Mouse (Mus musculus) midbrain, embryonic 15.5 days (tissue): ENCODE measurements around the gene Degs1. TPM values are rescaled to one million over a fixed set of nuclear protein-coding genes. Genes with fewer than 3 reads are reported as not detected.

ENCODE experiments used
- ATAC-seq: fragments of 200-750 bp; cut with Nextera tagmentation; replicated peaks from 2 replicates; pipeline ENCODE4 v1.8.0; 2017; ENCODE audit warnings: moderate TSS enrichment
- H3K27ac ChIP-seq: fragments of 300-500 bp; sonication (generic); 2 replicates; pipeline ENCODE4 v1.5.1; 2015; ENCODE audit warnings: mild to moderate bottlenecking, inconsistent platforms
- H3K27me3 ChIP-seq: fragments of 300-500 bp; sonication (generic); replicated peaks from 2 replicates; pipeline ENCODE4 v1.6.1; 2015; ENCODE audit warnings: inconsistent platforms
- H3K36me3 ChIP-seq: fragments of 300-500 bp; sonication (generic); replicated peaks from 2 replicates; pipeline ENCODE4 v1.6.1; 2015; ENCODE audit warnings: inconsistent platforms
- H3K4me1 ChIP-seq: fragments of 300-500 bp; sonication (generic); 2 replicates; pipeline ENCODE4 v1.6.1; 2015; ENCODE audit warnings: inconsistent platforms
- H3K4me2 ChIP-seq: fragments of 300-500 bp; sonication (generic); 2 replicates; pipeline ENCODE4 v1.6.1; 2015; ENCODE audit warnings: inconsistent platforms, mild to moderate bottlenecking, moderate library complexity
- H3K4me3 ChIP-seq: fragments of 300-500 bp; sonication (generic); 2 replicates; pipeline ENCODE4 v1.5.1; 2015; ENCODE audit warnings: mild to moderate bottlenecking, inconsistent platforms
- H3K9ac ChIP-seq: fragments of 300-500 bp; sonication (generic); 2 replicates; pipeline ENCODE4 v1.6.1; 2015; ENCODE audit warnings: mild to moderate bottlenecking, inconsistent platforms
- H3K9me3 ChIP-seq: fragments of 300-500 bp; sonication (generic); 2 replicates; pipeline ENCODE4 v1.6.1; 2016; ENCODE audit warnings: inconsistent platforms
- WGBS: fragments of 180-500 bp; shearing (Covaris S2); methylation state at CpG from one replicate; pipeline ENCODE4 v1.1.7; 2015; ENCODE audit warnings: mixed read lengths; 5-methylcytosine and 5-hydroxymethylcytosine counted together
- polyA plus RNA-seq: library from polyadenylated mRNA; unstranded; fragments of >200 nt; fragmentation: Nextera tagmentation; extraction: Ambion mirVana; gene quantifications from 2 replicates; pipeline ENCODE4 v1.2.1, GENCODE M21; 2015

Gene Degs1
- polyA plus RNA-seq, 1 experiment from 2014 or later = 69.8 TPM

DNA sequence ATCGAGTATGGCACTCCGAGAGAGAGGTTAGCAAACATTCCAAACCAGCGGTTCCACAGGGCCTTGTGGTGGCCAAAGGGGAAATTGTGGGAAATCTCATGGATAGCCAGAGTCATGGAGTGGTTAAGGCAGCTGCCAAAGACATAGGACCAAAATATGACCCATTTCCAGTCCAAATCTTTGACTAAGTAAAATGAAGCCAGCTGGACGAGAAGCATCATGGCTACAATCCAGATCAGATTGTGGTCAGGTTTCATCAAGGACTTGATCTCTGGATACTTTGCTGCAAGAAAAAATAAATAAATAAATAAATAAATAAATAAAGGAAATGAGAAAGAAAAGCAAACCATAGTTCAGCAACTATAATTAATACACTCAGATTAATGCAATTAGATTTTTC, 3.2 kb downstream of the Degs1 start:
- no peak overlapping the region for H3K9ac ChIP-seq
- 0 out of 2 replicates have a peak, but pooled peaks cover 11% of the 10 kb centered on the region for H3K36me3 ChIP-seq
- H3K4me2 ChIP-seq = no peak overlapping the region
- H3K27me3 ChIP-seq = no peaks in the 10 kb centered on the region
- H3K9me3 ChIP-seq = no peaks in the 10 kb centered on the region
- peaks cover 27% of the 10 kb centered on the region for H3K4me1 ChIP-seq
- no peak overlapping the region for H3K4me3 ChIP-seq
- H3K27ac ChIP-seq = no peak overlapping the region
- 97% methylated on average over 4 of the region's 4 CpGs for WGBS
- no peak for ATAC-seq

DNA sequence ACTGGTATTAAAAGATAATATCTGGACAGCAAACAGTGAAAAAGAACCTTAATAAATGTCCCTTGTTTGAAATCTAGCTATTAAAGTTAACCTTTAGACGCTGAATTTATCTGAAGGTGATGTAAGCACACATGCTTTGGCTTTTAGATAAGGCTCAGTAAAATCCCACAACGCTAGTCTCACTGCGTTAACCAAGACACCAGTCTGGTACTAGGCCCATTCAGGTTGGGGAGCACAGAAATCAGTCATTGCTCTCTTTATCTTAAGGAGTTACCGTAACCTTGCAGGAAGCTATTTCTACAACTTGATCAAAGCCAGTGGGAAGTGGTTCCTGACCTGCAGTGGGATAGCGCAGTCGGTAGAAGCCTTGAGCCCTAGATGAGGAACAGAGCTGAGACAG, 7.5 kb downstream of the Degs1 start:
- H3K27me3 ChIP-seq = no peaks in the 10 kb centered on the region
- 96% methylated on average over 6 of the region's 6 CpGs for WGBS
- no peak for ATAC-seq
- peaks cover 2% of the 10 kb centered on the region; the same call in 1 of the 2 replicates for H3K4me1 ChIP-seq
- no peak overlapping the region for H3K27ac ChIP-seq
- H3K9ac ChIP-seq = no peak overlapping the region
- H3K4me2 ChIP-seq = no peak overlapping the region
- no peaks in the 10 kb centered on the region for H3K9me3 ChIP-seq
- H3K36me3 ChIP-seq = 0 out of 2 replicates have a peak, but pooled peaks cover 11% of the 10 kb centered on the region
- H3K4me3 ChIP-seq = no peak overlapping the region

DNA sequence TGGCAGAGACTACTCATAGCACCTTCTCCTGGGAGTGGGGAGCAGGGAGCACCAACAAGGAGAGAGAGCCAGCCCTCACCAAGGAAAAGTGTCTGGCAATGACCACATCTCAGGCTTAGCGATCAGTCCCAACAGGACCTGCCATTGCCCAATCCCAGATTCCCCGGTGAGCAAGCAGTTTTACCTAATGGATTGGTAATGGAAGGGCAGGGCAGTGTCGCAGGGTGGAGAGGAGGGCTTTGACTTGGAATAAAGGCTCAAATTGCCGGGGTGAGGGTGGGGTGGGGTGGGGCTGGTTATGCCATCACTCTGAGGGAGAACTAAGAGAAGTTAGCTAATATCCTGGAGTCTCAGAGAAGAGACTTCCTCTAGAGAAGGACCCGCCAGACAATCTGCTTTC, 11.0 kb downstream of the Degs1 start:
- no peak for ATAC-seq

DNA sequence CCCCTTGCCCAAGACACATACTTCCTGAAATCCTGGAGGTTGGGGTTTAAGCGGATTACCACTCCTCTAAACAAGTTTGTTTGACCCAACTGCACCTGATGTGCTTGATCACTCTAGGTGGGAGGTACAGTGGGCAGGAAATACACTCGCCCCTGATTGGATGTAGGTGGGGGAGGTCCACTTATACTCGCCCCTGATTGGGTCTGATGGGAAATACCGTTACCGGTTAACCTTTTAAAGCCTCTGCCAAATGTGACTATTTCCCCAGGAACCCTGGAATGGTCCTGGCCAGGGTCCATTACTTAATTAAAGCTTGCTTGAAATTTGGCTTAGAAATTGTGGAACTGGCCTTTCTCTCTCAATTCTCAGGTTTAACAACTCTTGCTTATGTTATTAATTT, 11.5 kb downstream of the Degs1 start:
- Histone ChIP-seq H3K36me3 (no peaks in the 10 kb centered on the region), H3K4me1 (no peaks in the 10 kb centered on the region), H3K4me3 (no peak overlapping the region), H3K4me2 (no peak overlapping the region), H3K9ac (no peak overlapping the region), H3K27me3 (no peaks in the 10 kb centered on the region), H3K9me3 (no peaks in the 10 kb centered on the region), H3K27ac (no peak overlapping the region)
- WGBS = 83% methylated on average over 5 of the region's 5 CpGs
- no peak for ATAC-seq

More for the DNA sequence above, 11.0 kb downstream of the Degs1 start:
- H3K4me1 ChIP-seq = no peaks in the 10 kb centered on the region
- no peak overlapping the region for H3K9ac ChIP-seq
- H3K9me3 ChIP-seq = no peaks in the 10 kb centered on the region
- H3K4me2 ChIP-seq = no peak overlapping the region
- H3K27me3 ChIP-seq = no peaks in the 10 kb centered on the region
- H3K27ac ChIP-seq = no peak overlapping the region
- WGBS = 91% methylated on average over 5 of the region's 5 CpGs
- 0 out of 2 replicates have a peak, but pooled peaks cover under 1% of the 10 kb centered on the region for H3K36me3 ChIP-seq
- no peak overlapping the region for H3K4me3 ChIP-seq

DNA sequence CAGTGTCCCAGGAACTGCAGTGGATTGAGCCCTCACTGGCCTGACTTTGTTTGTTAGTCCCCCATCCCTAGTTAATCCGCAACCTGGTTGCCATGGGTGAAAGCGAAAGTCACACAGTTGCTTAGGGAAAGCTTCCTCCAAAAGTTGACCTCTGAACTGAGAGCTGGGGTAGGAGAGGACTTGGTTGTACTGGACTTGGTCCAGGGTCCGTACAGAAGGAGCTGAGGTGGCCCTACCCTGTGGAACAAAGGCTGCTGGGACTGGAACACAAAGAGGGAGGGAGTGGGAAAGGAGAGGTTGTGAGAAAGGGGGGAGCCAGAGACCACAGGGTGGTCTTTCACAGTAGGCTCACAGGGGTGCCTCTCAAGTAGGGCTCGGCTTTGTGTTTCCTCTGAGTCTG, 14.3 kb downstream of the Degs1 start:
- Histone ChIP-seq H3K9me3 (no peaks in the 10 kb centered on the region), H3K36me3 (no peaks in the 10 kb centered on the region), H3K4me2 (no peak overlapping the region), H3K27ac (no peak overlapping the region), H3K9ac (no peak overlapping the region), H3K4me3 (no peak overlapping the region), H3K4me1 (no peaks in the 10 kb centered on the region), H3K27me3 (no peaks in the 10 kb centered on the region)
- 38% methylated on average over 4 of the region's 4 CpGs for WGBS
- ATAC-seq = no peak

DNA sequence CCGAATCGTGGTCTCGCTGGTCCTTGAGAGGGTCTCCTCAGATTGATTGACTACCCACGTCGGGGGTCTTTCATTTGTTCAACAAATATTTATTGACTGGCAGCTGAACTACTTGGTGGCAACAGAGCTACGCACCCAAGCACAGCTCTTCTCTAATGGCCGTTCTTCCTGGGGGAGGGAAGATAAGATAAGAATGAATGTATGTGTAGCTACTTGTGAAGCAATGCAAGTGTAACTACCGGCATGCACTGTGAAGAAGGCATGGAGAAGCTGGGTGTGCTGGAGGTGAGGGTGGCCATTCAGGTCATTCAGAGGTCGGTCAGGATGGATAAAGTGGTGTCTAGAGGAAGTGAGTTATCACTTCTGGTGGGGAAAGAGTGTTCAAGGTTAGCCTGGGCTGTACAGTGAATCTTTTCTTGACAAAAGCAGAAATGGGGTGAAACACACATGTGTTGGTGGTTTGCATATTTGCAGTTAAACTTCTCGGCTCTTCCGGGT, 16.5 kb downstream of the Degs1 start:
- Histone ChIP-seq H3K9me3 (no peaks in the 10 kb centered on the region), H3K4me2 (no peak overlapping the region), H3K27ac (no peak overlapping the region), H3K4me1 (no peaks in the 10 kb centered on the region), H3K27me3 (no peaks in the 10 kb centered on the region), H3K4me3 (no peak overlapping the region), H3K36me3 (no peaks in the 10 kb centered on the region), H3K9ac (no peak overlapping the region)
- 96% methylated on average over 11 of the region's 11 CpGs for WGBS
- no peak for ATAC-seq

DNA sequence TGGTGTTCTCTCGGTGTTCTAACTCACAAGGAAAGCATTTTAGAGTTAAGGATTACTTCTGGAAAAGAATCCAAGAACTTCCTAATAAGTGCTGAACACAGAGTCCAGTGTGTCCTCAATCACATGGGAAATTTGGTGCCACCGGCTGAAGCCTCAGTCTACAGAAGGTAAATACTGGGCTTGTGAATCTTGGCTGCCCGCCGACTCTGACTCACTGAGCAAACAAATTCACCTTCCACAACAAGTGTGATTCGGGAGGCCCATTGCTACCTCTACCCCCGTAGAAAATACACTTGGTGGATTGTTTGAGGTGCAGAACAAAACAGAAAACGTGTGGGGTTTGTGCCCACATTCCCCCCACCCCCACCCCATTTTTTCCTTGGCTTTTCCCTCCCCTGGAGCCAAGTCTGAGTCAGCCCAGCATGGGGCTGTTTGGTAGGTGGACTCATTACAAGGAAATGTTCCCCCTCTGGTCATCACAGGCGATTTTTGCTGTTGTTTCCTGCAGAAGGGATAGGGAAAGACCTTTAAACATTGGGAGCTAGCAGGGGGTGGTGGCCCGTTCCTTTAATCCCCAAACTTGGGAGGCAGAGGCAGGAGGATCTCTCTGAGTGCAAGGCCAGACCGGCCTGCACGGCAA, 26.4 kb downstream of the Degs1 start:
- H3K9ac ChIP-seq = no peak overlapping the region
- H3K4me3 ChIP-seq = no peak overlapping the region
- H3K9me3 ChIP-seq = no peaks in the 10 kb centered on the region
- whole genome bisulfite sequencing = 90% methylated on average over 11 of the region's 11 CpGs
- H3K4me2 ChIP-seq = no peak overlapping the region
- no peaks in the 10 kb centered on the region; the same call in 1 of the 2 replicates for H3K4me1 ChIP-seq
- H3K36me3 ChIP-seq = no peaks in the 10 kb centered on the region
- no peak for ATAC-seq
- no peak overlapping the region for H3K27ac ChIP-seq
- H3K27me3 ChIP-seq = no peaks in the 10 kb centered on the region; the same call in 1 of the 2 replicates

DNA sequence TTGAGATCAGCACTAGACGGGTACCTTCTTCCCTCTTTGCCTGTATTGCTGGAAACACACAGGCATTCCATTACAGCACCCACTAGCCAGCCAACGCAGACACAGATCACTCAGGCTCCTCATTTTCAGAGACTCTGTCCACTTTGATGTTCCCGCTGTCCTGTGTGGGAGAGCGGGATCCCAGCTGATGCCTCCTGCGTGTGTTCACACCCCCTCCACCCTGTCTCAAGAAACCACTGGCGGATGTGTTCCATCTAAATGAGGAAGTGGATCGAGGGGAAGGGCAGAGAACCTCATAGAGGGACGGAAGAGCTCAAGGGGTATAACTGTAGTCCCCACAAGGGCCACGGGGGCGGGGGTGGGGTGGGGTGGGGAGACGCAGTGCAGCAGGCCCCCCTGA, 27.6 kb downstream of the Degs1 start:
- no peak overlapping the region for H3K4me2 ChIP-seq
- no peaks in the 10 kb centered on the region for H3K9me3 ChIP-seq
- no peaks in the 10 kb centered on the region for H3K36me3 ChIP-seq
- no peak overlapping the region for H3K27ac ChIP-seq
- 91% methylated on average over 11 of the region's 11 CpGs for WGBS
- no peaks in the 10 kb centered on the region; the same call in 1 of the 2 replicates for H3K4me1 ChIP-seq
- no peak for ATAC-seq
- H3K9ac ChIP-seq = no peak overlapping the region
- no peaks in the 10 kb centered on the region; the same call in 1 of the 2 replicates for H3K27me3 ChIP-seq
- no peak overlapping the region for H3K4me3 ChIP-seq

DNA sequence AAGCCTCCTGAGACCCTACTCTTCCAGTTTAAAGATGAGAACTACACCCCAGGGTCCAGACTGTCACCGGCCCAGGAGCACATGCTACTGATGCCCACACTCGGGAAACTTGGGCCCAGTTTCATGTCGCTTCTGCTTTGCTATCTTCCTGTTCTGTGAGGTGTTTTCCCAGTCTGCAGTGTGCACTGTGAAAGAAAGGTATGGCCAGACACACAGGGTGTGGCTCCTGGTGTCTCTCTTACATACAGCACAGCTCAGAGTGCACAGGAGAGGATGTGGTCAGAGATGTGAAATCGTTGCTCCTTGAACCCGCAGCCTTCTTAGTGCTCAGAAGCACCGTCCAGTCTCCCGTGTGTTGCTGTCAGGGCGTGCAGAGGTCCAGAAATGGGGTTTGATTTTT, 28.0 kb downstream of the Degs1 start:
- Histone ChIP-seq H3K4me1 (no peaks in the 10 kb centered on the region; the same call in 1 of the 2 replicates), H3K4me3 (no peak overlapping the region), H3K27ac (no peak overlapping the region), H3K36me3 (no peaks in the 10 kb centered on the region), H3K4me2 (no peak overlapping the region), H3K9ac (no peak overlapping the region), H3K9me3 (no peaks in the 10 kb centered on the region), H3K27me3 (no peaks in the 10 kb centered on the region; the same call in 1 of the 2 replicates)
- 92% methylated on average over 8 of the region's 8 CpGs for WGBS
- ATAC-seq = no peak

DNA sequence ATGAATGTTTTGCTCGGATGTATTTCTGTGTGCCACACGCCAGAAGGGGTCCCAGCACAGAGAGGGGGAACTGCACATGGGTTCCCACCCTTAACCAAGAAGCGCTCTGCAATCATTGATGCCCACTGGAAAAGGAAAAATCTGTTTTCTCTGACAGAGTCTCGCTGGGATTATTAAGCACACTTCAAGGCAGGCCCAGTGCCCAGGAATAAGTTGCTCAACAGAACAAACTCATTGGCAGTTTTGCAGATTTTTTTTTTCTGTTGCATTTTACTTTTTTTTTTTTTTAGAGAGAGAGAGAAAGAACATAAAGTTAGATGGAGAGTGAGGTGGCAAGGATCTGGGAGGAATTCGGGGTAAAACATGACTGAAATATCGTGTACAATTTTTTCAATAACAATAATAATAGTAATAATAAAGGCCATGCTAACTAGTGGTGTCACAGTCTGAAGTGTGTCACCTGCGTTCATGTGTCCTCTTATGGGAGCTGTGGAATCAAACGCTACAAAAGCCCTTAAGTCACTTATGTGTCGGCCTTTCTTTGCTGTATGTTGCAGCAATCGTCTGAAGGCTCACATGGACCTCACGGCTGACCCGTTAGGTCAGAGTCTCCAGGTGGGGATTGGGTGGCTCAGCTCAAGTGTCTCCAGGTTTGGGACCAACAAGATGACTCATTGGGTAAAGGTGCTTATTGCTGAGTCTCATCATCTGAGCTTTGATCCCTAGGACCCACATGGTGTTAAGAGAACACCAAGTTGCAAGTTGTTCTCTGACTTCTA, 28.7 kb downstream of the Degs1 start:
- H3K4me3 ChIP-seq = no peak overlapping the region
- 94% methylated on average over 12 of the region's 12 CpGs for WGBS
- H3K9me3 ChIP-seq = no peaks in the 10 kb centered on the region
- no peak overlapping the region for H3K27ac ChIP-seq
- no peaks in the 10 kb centered on the region; the same call in 1 of the 2 replicates for H3K27me3 ChIP-seq
- no peak for ATAC-seq
- no peak overlapping the region for H3K4me2 ChIP-seq
- H3K36me3 ChIP-seq = no peaks in the 10 kb centered on the region
- H3K9ac ChIP-seq = no peak overlapping the region
- H3K4me1 ChIP-seq = no peaks in the 10 kb centered on the region; the same call in 1 of the 2 replicates

DNA sequence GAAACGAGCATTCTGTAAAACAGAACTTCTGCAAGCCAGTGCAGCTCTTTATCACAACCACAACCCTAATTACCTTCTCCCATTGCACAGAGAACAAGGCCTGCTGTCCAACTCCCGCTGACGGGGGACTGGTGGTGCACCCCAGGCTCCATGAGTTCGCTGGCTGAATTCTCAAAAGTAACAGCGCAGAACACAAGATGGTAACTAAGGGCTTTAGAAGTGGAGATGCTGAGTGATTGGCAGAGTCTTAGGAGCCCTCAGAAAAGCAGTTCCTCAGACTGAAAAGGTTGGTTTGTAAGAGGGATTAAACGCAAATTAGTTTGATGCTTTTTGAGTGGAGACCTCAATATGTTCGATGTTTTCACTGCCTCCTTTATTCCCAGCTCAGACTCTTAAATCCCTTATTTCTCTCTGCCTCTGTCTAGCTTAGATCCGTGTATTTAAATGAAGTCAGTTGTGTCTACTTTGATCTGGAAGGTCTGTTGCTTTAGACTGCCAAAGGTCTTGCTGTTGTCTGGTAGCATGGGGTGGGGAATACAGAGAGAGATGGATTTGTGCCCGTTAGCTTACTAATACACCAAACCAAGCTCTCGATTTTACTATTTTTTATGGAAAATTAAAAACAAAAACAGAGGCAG, 30.0 kb downstream of the Degs1 start:
- H3K9ac ChIP-seq = no peak overlapping the region
- H3K9me3 ChIP-seq = no peaks in the 10 kb centered on the region
- no peaks in the 10 kb centered on the region; the same call in 1 of the 2 replicates for H3K4me1 ChIP-seq
- no peak overlapping the region for H3K4me2 ChIP-seq
- H3K27me3 ChIP-seq = no peaks in the 10 kb centered on the region; the same call in 1 of the 2 replicates
- ATAC-seq = peak; percentile 45
- WGBS = 16% methylated on average over 10 of the region's 10 CpGs
- no peak overlapping the region for H3K4me3 ChIP-seq
- no peak overlapping the region for H3K27ac ChIP-seq
- no peaks in the 10 kb centered on the region for H3K36me3 ChIP-seq

DNA sequence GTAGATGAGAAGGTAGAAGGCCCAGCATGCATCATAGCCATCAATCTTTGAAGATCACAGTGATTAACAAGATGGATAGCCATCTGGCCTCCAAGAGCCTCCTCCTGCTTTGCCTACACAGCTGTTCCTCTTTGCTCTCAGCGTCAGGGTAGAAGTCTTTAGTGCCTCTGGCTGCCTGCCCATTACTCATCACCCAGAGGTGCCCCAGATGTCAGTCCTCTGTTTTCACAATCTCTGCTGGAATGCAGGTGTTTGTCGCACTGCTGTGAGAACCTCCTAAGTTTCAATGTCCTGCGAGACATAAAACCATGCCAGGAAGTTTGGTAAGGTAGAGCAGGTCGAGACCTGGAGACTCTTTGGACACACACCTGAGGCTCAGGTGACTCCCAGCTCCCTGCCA, 31.9 kb downstream of the Degs1 start:
- Histone ChIP-seq H3K27me3 (no peaks in the 10 kb centered on the region; the same call in 1 of the 2 replicates), H3K4me2 (no peak overlapping the region), H3K9ac (no peak overlapping the region), H3K27ac (no peak overlapping the region), H3K9me3 (no peaks in the 10 kb centered on the region), H3K4me1 (no peaks in the 10 kb centered on the region; the same call in 1 of the 2 replicates), H3K36me3 (no peaks in the 10 kb centered on the region), H3K4me3 (no peak overlapping the region)
- WGBS = 87% methylated on average over 4 of the region's 4 CpGs
- ATAC-seq = no peak
